Mouse (Mus musculus) right cerebral cortex, postnatal 36 days (tissue): ENCODE data around the gene Taf10.

Source experiments
- DNase-seq, 2 experiments: peaks; one replicate each; pipeline ENCODE4 v3.0.0; 2022; ENCODE audit warnings: low spot score in 2 of 2, mixed read lengths in 1 of 2

The Taf10 gene

DNA sequence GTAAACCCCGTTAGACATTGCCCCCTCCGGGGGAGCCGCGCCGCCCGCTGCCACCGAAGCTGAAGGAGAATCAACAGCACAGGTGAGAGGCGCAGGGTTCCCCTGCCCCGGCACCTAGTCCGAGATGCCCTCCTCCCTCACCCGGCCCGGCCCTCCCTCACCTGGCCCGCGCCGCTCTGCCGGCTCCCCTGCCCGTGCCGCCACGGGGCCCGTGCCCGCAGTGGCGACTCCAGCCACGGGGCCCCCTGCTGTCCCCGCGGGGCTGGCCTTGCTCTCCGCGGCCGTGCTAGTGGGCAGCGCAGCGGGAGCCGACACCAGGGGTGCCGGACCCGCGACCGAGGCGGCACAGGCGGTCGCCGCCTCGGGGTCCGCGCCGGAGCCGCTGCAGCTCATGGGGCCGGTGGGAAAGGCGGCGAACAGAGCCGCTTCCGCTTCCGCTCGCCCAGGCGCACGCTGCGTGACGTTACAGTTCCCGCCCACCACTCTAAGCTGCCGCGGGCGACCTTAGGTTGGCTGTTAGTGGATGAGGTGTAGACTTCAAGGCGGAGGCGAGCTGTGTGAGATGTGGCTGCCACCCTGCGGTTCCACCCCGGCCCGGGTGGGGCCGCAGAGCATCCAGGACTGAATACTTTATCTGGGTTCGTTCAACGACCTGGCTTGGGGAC lies at the start of gene Taf10:
Gene Taf10, minus strand, starts transcription at position 436 of the 665 bp plus-strand sequence.
- peak; percentile 85 to 88 for DNase-seq

GRCm38 (mm10) chr7:105793701-105794100 lies 49.5 kb upstream of the Taf10 start:
- DNase-seq, result no peak

- no peak for DNase-seq
These were observed 47.0 kb upstream of the Taf10 start for GRCm38 (mm10) chr7:105791147-105791546.

DNA sequence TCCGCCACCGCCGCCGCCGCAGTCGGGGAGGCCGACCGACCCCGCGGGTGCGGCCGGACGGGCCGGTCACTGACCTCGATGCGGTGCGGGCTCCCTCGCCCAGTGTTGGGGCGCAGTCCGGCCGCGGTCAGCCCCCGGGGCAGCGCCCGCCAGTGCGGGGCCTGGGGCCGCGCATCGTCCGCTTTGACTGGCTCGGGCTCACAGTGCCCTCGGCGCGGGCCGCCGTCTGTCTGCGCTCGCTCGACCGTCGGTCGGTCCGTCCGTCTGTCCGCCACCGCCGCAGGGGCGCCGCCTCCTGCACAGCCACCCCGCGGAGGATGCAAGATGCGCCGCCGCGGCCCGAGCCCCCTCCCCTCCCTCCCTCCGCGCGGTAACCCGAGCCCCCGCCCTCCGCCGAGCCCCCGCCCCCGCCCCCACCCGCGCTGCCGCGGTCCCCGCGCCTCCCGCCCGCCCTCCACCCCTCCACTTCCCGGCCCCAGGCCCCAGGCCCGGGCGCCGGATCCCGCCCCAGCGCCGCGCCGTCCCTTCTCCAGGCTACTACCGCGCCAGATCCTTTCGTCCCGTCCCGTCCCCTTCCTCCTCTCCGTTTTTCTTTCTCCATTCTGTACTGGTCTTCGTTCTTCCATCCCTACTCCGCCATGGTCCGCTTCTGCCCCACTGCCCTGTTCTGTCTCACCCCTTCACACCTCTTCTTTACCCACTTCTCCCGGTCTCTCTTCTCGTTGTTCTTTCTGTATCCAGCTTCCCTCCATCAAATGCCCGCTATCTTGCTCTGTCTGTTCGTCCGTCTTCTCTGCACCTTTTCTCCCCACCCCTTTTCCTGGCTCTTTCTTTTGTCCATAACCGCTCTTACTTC lies 43.4 kb upstream of the Taf10 start, which contains the start of gene Dchs1:
Gene Dchs1, minus strand, starts transcription at position 370 of the 856 bp plus-strand sequence.
- DNase-seq, result no peak

- DNase-seq, result no peak
These were observed 42.5 kb upstream of the Taf10 start for GRCm38 (mm10) chr7:105786506-105787284.

DNA sequence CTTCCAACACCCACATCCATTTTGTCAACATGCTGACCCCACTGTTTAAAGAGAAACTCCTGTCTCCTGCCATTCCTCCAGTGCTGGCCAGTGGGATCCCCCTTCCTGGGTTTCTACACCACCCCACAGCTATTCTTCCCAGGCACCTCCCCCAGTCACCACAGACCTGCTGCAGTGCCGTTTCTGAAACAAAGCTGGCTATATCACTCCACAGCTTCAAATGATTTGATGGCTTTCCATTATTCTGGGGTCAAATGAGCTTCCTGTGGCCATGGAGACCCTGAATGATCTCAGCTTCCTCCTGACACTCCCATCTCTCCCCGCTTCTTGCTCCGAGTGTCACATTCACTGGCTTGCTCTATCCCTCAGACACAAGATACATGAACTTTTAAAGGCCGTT lies 40.4 kb upstream of the Taf10 start:
- DNase-seq, result no peak

GRCm38 (mm10) chr7:105783861-105784260 lies 39.7 kb upstream of the Taf10 start:
- no peak for DNase-seq

- no peak for DNase-seq
These were observed 34.5 kb upstream of the Taf10 start for GRCm38 (mm10) chr7:105778553-105779265.

DNA sequence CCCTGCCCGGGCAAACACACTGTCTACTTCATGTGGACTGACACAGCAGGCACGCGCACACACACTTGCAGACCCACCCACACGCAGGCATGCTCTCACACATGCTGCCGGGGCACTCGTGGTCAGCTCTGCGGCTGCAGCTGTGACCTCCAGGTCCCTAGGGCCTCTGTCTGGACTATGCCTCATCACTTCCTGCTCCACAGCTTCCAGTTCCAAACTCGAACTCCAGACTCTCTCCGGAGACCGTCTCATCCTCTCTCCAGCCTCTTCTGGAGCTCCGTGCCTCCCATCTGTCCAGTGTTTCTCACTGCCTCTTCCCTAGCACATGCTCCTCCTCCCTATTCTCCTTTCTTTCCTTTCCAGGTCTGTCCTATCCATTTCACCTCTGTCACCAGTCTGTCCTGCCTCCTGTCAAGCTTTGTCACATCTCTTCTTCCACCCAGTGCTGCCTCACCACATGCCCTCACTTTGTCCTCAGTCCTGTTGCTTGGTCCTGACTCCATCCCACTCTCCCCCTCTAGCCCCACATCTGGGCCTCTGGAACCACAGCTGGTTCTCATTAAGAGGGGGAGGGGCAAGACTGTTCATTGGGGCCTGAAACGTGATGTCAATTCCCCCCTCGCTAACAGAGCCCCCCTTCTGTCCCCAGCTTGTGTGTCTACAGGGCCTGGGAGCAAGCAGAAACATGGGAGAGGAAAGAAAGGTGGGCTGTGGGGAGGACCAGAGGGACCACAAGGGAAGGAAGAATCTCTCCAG lies 33.8 kb upstream of the Taf10 start:
- no peak for DNase-seq

DNA sequence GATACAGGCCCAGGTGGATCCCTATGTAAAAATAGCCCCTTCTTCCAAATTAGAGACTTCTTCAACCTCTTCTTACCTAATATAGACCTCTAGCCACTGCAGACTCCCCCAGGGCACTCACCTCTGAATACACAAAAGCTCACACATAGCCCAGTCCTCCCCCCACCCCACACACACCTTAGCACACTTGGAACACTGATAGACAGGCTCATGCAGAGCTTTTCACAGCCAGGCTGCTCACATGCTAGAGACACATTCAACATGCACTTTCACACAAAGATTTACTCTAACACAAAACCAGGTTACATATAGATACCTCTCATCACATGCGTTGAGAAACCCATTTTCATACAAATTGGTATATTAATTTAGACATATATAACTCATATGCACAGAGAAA lies 33.2 kb upstream of the Taf10 start:
- DNase-seq, result no peak

DNA sequence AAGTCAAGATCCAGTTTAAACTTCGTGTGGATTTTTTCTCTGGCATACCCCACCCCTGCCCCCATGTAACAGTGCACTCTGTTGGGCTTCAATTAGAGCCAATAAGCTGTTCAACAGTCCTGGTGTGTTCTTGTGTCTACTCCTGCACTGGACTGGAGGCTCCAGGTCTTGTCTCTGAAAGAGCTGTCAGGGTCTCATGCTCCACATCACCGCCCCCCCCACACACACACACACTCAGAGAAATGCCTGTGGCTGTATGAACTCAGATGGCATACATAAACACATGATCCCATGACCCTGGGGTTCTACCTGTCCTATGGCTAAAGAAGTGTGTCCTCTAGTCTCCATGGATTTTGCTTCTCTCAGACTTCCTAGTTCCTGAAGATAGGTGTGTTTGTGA lies 31.9 kb upstream of the Taf10 start:
- DNase-seq, result no peak

- DNase-seq, result no peak
These were observed 30.5 kb upstream of the Taf10 start for GRCm38 (mm10) chr7:105774661-105775060.

GRCm38 (mm10) chr7:105773041-105773440 lies 28.9 kb upstream of the Taf10 start:
- no peak for DNase-seq

GRCm38 (mm10) chr7:105772331-105772730 lies 28.2 kb upstream of the Taf10 start:
- no peak for DNase-seq

DNA sequence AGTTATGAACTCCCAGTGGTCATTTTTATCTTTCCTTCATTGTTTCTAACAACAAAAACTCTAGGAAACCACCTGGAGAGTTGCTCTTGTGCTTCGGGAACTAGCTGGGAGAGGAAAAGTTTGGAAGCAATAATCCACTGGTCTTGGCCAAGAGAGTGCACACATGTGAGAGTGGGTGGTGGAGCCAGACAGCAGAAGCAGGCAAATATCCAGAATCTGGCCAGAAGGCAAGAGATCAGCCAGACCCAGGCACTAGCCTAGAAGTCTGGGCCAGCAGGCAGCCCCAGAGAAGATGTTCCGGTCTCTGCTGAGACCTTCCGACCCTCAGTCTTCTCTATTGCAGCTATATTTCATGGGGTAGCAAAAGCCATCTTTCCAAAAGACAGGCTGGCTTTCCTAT lies 25.8 kb upstream of the Taf10 start:
- DNase-seq, result no peak

DNA sequence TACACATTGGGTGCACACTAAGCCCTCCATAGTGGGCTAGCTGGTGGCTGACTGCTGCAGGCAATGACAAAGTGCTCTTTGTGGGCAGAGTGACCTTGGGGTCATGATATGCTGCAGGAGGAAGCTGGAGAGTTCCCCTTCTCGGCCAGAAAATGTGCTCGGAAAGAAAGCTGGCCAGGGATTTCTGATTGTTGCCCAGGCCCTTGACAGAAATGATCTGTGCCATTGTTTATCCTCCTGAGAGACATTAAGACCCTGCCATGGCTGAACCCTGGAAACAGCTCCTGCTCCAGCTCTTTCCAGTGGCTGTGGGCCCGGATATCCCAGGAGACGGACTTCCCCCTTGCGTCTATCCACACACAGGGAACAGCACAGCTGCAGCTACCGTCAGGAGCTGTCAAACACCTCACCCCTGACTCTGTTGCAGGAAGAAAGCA lies 23.6 kb upstream of the Taf10 start:
- DNase-seq, result no peak

DNA sequence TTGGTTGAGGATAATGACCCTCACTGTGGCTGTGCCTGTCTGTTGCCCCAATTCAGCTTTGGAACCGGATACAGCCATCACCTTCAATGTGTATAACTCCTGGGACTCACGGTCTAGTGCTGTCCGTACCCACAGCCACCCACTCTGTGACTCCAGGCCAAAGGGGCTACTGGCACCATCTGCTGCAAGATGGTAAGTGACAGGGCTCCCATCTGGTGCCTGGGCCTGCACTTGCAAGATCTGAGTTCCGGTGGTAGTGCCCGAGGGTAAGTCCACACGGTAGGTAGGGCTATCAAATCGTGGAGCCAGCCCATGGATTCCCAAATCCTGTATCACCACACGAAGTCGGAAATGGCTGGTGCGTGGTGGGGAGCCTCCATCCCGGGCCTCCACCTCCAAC lies 20.2 kb upstream of the Taf10 start:
- DNase-seq, result no peak

DNA sequence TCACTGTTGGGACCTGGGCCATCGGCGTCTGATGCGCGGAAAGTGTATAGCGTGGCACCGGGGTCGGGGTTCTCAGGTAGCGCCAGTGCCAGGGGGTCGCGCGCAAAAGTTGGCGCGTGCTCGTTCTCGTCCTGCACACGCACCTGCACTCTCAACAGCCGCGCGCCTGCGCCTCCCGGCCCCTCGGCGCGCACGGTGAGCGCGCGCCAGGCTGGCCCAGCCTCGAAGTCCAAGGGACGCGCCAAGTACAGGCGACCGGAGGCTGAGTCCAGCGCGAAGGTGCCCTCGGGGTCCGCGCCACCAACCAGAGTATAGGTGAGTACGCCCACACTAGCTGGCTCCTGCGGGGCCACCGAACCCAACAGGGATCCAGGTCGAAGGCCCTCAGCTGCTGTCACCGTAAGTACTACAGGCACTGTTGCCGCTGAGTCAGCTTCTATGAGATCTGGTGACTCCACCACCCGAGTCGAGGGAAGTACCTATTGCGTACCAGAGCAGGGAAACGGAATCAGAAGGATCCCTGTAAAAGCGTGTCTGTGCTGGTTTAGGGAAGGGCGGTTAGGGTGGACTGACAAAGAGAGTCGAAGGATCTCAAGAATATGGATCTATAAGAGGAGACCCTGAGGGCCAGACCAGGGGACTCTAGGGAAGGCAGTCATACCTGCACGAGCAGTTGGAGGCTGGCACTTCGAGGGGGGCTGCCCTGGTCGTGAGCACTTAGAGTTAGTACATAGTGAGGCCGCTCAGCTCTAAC lies 18.5 kb upstream of the Taf10 start:
- no peak for DNase-seq

DNA sequence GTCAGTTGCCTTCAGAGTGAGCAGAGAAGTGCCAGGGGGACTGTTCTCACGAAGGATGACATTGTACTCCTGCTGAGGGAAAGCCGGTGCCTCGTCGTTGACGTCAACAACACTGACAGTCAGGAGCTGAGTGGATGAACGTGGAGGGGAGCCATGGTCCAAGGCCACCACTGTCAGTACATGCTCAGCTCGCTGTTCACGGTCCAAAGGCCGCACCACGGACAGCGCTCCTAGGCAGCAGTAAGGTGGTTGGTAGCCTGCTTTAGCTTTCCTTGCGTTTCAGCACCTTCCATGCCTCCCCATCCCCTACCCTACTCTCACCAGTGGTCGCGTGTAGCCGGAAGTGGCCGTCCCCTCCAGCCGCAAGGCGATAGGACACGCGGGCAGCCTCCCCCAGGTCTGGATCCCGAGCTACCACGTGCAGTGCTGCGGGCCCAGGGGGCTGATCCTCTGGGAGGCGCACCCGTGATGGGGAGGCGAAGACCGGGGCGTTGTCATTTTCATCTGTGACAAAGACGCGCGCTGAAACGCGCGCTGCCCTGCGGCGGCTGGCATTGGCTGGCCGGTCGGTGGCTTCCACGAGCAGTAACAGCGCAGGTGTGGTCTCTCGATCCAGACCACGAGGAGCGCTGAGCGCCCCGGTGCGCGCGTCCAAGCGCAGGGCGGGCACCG lies 17.8 kb upstream of the Taf10 start:
- DNase-seq, result no peak

- DNase-seq, result no peak
These were observed 9.1 kb upstream of the Taf10 start for GRCm38 (mm10) chr7:105753281-105753680.
